Mouse (Mus musculus) spleen, postnatal 4 days (tissue): ENCODE measurements around the gene Gtpbp8.
A peak's percentile ranks its signal among the peaks of the same experiment; 100 is the strongest.

ENCODE experiments used
- DNase-seq, 2 experiments: peaks; one replicate each; pipeline ENCODE4 v3.0.0; 2022; ENCODE audit warnings: low spot score in 2 of 2

Gene Gtpbp8

DNA sequence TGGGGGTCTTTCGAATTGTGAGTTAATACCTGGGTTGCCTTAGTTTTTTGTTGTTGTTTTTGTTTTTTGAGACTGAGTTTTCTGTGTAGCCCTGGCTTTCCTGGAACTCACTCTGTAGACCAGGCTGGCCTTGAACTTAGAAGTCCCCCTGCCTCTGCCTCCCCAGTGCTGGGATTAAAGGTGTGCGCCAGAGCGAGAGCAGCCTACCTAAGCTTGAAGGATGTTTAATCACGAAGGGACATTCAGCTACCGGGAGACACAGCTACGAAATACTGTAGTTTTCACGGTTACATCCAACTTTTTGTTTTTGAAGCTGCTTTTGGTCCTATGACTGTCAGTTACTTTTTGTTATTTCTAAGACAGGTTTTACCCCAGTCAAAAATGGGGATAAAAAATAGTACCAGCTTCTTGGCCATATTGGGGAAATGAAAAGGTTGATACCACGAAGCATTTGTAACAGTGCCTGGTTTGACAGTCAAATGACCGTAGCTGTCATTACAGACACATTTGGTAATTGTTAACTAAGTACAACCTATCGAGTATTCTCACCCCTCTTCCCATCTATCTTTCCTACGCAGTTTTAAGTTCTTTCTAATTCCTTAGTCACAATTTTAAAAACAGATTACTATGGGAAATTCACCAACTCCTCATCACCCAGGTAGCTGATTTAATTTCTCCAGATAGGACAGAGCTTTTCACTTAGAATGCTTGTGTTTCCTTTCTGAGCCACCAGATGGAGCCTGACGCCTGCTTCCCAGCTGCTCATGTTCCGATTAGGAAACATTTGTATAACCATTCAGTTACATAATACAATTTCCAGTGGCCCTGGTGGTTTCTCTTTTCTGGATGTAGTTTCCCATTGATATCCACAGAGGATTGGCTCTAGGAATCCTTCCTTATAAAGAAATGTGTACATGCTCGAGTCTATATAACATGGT lies 20.6 kb downstream of the Gtpbp8 start:
- peak; percentile 64 to 79 for DNase-seq

DNA sequence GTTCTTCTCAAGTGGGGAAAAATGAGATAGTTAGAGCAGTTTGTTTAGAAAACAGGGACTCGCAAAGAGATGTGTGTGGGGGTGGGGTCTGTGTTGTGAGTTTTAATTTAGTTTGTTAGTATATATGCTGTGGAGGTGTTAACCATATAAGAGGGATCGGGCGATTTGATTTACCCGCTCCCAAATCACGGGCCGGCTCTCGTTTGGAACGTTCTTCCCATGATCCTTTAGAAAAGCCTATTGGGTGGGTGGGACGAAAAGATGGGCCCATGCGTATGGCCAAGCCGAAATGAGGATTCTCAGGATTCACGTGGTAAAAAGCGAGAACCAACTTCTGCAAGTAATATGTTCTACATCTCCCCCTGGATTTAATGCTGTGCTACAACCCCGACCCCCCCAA lies 21.3 kb downstream of the Gtpbp8 start:
- DNase-seq: no peak

DNA sequence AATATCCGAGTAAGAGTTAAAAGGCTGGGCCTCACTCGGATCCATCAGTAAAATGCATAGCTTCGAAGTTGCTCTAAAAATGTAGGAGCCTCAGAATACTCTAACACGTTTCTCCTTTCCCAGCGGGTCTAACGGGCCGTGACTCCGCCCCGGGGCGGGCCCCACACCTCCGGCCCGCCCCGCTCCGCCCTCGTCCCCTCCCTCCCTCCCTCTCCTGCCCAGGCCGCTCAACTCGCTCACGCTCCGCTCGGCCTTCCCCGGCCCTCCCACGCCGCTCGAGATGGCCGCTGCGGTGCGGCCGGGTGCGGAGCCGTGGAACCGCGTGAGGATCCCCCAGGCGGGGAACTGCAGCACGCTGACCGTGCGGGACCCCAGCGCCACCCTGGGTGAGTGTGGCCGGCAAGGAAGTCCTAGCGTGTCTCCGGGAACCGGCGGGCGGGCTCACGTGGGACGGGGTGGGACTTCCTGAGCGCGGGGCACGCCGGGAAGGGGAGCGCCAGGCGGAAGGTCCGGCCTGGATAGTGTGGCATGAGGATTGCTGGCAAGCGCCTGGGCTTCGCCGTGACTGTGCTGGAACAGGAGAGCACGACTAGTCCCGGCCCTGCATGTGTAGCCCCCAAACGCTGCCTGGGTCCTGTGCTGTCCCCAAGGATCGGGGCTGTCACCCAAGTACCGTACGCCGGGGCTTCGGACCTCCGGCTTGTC lies 21.9 kb downstream of the Gtpbp8 start, which contains the start of gene Nepro:
Gene Nepro, plus strand, starts transcription at position 219 of the 705 bp plus-strand sequence.
- peak; percentile 88 to 94 for DNase-seq

DNA sequence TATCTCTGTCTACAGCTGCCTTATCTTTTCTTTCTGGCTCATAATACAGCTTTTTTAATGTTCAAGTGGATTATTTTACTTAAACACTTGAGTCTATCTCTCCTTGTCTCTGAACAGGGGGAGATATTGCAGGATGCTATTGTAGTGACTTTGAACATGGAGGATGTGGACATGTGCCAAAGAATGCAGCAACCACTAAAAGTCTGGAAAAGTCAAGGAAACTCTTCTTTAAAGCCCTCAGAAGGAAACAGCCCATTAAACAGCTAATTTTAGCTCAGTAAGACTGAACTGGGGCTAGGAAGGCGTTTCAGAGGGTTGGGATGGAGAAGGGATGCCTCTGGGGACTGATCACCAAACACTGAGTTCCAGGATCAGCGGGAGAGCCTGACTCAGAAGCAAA lies 23.5 kb downstream of the Gtpbp8 start:
- DNase-seq: no peak

DNA sequence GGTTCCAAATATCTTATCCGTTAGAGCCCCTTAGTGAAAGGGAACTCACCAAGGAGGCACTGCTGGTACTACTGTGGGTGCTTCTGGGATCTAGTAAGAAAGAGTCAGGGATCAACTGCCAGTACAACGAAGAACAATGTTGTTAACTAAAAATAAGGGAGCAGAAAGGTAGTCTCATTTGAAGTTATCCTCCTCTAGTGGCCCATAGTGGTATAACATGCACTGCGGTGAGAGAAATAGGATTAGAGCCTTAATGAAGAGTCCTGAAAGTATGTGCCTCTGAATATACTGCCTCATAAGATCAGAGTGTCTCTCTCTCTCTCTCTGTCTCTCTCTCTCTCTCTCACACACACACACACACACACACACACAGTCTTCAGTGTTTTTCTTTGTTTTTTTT lies 25.6 kb downstream of the Gtpbp8 start:
- no peak for DNase-seq

DNA sequence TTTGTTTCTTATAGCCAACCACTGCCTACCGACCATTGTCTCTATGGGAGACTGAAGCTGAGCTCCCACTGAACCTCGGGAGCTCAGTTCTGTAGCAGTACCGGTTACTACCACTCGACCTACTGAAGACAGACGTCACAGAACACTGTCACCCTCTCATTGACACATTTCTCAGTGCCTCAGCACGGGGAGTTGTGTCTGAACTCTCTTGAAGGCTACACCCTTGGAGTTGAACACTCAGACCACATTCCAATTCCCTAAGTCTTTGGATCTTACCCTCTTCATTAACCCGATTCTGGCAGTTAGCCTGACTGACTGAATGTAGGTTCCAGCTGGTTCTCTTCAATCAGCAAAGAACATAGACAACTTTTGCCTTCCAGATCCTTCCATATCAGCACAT lies 26.8 kb downstream of the Gtpbp8 start:
- DNase-seq: no peak

DNA sequence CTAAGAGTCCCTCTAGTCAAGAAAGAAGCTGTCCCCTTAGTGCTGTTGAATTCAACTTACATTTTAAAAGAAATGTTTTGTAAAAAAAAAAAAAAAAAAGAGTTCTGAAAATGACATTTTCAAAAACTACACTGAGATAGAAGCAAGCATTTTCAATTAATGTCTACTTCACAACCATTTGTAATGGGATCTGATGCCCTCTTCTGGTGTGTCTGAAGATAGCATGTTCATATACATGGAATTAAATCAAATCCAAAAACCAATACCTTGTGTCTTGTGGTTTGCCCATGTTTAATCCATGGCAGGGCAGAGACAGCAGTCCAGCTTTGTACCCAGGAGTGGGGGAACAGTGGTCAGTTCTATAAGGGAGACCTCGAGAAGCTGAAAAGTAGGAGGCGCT lies 28.3 kb downstream of the Gtpbp8 start:
- no peak for DNase-seq

DNA sequence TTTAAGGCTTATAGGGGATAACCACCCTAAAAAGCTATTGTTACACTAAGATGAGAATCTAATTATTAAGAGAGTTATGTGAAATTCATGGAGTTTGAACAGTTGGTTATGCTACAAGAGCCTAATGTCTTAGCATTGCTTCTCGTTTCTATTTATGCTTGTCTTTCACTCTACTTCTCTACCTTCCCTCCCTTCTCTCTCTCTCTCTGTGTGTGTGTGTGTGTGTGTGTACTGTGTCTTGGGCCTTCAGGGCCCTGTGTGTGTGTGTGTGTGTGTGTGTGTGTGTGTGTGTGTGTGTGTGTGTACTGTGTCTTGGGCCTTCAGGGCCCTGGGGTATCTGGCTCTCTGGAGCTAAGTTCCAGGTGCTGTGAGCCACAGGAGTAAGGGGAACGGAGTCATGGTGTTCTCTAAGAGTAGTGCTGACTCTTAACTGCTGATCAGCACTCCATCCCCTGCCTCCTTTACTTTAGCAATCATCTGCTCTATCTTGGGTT lies 29.0 kb downstream of the Gtpbp8 start:
- no peak for DNase-seq

DNA sequence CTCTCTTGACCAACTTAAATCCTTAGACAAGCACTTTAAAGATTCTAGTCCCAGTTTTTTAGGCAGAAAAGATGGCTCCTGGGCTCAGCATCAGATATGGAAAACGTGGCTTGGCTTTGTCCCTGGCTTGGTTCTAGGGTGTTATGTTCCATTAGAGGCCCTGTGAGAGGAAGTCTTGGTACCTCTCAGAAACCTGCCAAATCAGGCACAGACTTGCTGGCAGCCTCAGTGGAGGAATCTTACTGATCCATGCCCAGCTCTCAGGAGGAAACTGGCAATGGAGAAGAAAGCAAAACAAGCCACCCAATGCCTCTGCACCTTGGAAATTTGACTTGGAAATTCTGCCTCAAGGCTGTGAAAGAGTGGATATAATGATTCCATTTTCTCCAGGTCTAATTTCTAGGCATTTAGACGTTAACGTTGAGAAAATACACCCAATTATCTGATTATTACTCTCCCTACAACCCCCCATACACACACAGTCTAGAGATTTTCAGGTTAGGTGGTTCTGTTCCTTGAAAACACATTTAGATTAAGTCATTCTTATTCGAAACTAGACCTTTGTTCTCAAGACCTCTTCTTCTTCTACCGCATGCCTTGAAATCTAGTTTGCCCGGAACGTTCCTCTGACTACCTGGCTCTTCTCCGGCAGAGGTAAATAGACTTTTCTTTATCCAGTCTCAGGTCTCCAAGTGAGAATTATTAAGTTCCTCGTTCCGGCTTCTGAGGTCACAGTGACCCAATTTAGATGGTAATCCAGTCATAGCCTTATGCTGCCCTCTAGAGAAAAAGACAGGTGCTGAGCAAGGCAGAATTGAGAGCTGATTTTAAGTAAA lies 29.6 kb downstream of the Gtpbp8 start:
- DNase-seq: no peak

DNA sequence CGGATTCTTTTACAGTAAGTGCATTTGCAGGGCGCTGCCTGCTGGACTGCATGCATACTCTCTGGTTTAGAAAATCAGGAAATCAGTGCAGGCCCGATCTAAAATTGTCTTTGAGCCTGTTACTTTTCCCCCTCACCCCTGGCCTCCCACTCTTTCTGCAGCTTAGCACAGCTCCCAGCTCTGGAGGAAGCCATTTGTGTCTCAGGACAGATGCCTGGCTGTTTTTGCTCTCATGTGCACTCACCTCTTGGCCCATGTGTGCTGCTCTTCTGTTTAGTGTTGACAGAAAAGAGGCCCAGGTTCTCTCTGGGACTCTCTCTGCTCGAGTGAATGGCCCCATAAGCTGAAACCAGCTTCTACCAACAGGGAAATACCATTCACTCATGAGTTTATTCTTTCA lies 42.7 kb downstream of the Gtpbp8 start:
- DNase-seq: no peak

DNA sequence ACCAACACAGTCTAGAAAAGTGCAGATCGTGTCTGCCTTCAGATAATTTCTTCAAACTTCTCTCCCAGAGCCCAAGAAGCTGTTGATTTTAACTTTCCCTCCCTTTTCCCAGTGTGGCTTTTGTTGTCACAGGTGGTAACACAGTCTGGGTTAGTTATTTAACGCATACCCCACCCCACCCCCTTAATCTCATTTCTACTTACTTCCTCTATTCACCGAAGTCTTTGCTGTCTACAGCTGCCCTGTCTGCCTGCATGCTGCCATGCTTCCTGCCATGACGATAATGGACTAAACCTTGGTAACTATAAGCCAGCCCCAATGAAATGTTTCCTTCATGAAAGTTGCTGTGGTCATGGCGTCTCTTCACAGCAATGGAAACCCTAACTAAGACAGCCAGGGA lies 43.9 kb downstream of the Gtpbp8 start:
- no peak for DNase-seq

DNA sequence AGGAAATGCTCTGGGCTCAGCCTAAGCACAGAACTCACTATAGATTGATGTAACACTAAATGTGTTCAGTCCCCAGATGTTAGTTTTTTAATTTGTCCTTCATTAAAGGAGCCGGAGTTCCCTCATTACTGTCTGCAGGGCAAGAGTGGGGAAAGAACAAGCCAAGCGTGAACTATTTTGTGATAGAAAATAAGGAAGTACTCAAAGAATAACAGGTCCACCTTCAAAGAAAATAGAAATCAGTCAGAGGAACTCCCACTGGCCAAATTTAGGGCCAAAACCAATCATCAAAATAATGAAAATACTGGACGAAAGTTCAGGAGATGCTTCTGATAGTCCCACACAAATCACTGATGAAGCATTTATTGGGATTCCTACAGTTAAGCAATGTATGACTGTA lies 45.0 kb downstream of the Gtpbp8 start:
- no peak for DNase-seq

DNA sequence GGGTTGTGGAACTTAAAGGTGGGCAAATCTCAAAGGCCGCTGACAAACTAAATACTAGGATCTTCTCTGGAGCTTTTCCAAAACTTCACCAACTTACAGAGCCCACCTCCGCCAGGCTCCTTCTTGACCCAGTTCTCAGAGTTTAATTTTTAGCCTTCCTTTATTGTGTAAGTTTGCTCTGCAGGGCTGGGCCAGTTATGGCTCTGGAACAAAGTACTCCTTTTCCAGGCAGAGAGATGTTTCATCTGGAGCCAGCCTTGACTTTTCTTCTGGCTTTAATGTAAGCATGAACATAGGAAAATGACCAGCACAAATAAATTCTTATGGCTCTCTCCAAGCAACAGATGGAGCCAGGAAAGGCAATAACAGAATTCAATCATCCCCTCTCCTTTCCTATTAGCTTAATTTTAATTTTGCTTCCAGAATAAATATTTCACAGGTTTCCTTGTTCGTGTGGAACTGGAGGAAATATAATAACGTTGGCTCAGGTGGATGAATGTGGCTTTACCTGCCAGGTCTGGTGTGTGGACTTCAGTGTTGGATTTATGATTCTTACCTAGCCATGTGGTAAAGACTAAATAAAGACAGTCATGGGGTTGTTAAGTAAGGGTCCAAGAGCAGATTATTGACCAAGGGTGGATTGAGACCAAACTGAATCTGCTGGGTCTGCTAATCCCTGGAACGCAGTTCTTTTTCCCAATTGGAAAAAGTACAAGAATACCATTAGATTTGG lies 48.5 kb downstream of the Gtpbp8 start:
- DNase-seq: no peak

DNA sequence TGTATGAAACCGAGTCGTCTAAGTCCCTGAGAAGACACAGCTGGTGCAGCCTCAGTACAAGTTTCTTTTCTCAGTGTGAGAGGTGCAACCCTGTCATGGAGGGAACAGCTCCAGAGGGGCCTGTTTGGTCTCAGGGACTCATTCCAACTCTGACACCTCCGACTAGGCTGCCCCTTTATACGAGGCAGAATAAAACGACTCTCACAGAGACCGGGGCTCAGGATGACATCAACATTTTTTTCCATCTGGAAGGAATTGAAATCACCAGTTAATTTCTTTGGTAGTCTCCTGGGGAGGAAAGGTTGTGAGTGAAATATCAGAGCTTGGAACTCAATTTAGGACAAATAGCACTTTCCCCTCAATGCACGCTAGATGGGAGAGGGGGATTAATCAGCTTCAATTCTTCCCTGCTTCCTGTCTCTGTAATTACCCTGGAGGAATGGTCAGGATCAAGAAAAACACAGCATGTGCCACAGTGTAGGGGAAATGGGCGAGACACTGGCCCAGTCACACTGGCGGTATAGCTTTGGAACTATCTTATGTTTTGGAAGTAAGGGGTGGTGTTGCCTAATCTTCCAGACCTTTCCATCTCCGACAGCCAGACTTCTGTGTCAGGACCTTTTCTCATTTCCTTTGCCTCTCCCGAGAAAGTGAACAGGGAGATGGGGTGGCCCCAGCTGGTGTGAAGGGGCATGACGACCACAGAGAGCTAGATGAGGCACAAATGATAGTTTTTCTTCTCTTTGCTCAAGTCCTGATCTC lies 50.1 kb downstream of the Gtpbp8 start:
- DNase-seq: no peak

DNA sequence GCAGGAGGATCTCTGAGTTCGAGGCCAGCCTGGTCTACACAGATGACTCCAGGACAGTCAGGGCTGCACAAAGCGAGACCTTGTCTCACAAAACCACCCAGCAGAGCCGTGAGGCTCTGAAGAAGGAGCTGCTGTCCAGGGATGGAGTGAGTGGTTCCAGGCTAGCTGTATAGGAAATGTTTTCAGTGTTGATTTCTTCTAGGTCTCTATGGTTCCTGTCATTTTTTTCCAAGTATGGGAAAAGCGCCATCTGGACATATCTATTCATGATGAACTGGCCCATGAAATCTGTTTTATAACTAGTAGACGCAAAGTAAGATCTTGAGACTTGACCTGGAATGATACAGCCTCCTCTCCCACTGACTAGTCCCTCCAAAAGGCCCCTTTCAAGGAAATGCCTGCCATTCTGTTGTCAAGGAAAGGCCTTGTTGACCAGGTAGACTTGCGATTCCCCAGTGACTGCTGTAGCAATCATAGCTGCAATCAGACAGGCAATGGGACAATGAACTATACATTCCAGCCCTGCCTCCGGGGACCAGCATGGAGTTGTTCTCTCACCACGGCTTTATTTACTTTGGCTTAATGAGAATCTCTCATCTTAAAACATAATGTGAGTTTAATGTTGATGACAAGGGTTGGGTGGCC lies 50.8 kb downstream of the Gtpbp8 start:
- DNase-seq: no peak

DNA sequence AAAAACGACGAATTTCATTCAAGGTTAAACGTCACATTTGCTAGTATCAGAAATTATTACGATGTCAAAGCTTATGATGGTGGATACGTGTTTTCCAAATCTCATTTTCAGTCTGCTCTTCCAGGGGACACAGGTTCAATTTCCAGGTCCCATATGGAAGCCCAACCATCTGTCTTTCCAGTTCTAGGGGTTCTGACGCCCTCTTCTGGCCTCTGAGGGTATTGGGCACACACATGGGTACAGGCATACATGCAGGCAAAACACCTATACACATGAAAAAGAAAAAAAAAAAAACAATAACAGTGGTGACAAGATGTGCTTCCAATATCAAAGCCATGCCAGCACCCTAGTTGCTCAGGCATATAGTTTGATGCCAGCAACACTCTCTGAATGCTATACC lies 52.5 kb downstream of the Gtpbp8 start:
- DNase-seq: no peak

DNA sequence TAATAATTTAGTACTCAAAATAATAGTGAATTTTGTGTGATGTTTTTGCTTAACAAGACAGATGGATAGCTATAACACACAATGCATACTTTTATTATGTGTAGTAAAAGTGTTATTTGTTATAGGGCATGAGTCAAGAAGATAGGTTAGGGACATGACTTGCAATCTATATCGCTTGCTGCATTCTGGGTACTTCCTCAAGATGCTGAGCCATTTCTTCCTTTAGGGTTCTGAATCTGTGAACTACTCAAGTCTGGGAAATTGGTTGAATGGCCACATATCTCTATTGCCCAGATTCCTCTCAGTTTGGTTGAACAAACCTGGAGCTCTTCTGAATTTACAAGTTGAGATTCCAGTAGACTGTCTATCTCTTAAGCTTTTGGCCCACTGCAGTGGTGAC lies 53.6 kb downstream of the Gtpbp8 start:
- no peak for DNase-seq

DNA sequence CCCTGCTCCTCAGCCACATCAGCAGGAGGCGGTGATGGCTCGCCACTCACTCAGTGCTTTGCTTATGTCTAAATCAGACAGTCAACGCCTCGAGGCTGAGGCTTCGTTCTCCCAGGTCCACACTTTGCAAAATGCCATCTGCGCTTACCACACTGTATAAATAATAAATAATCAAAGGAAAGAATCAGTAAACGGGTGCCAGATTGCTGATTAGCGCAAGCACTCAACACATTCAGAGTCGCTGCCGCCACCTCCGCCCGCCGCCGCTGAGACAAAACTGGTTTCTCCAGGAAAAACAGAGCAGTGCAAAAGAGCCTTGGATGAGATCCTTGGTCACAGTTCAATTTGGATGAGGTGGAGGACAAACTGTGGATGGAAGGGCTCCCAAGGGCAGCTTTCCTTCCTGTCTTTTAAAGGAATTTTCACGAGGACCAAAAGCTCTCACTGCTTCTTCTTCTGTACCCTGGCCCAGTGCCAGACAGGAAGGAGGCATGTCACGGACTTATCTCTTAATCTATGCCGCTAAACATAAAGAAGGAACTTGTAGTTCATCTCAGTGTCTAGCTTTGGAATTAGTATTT lies 54.5 kb downstream of the Gtpbp8 start:
- DNase-seq: no peak

DNA sequence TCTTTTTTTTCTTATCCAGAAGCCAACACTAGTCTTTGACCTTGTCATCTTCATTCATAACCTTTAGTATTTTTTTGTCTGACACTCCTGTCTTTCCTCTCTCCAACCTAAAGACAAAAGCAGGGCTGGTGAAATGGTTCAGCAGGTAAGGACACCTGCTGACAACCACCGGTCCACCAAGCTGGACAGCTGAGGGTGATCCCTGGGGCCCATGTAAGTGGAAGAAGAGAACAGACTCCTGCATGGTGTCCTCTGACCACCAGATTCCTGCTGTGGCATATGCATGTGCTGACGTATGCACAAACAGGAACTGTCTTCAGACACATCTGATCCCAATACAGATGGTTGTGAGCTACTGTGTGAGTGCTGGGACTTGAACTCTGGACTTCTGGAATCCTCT lies 55.1 kb downstream of the Gtpbp8 start:
- no peak for DNase-seq

DNA sequence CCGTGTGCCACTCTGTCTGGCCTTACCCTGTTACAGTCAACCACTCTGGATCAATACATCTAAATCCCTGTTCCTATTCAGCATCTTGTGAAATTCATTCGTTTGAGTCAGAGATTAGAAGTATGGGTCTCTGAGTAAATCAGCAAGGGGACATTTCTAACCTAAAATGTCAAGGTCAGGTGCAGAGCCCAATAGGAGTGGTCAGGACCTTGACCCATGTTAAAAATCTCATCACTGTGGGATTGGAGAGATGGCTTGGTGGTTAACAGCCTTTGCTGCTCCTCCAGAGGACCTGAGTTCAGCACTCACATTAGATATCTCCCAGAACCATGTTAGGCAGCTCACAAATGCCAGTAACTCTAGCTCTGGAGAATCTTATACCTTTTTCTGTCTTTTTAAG lies 55.7 kb downstream of the Gtpbp8 start:
- DNase-seq: no peak
